Mouse (Mus musculus): ENCODE data around the gene Scaf1. TPM values are rescaled to one million over a fixed set of nuclear protein-coding genes. Genes with fewer than 3 reads are reported as not detected.

Gene Scaf1
- 32.3 and 44.7 TPM in 2 replicates for polyA plus RNA-seq (2012; rRNA removed)

DNA sequence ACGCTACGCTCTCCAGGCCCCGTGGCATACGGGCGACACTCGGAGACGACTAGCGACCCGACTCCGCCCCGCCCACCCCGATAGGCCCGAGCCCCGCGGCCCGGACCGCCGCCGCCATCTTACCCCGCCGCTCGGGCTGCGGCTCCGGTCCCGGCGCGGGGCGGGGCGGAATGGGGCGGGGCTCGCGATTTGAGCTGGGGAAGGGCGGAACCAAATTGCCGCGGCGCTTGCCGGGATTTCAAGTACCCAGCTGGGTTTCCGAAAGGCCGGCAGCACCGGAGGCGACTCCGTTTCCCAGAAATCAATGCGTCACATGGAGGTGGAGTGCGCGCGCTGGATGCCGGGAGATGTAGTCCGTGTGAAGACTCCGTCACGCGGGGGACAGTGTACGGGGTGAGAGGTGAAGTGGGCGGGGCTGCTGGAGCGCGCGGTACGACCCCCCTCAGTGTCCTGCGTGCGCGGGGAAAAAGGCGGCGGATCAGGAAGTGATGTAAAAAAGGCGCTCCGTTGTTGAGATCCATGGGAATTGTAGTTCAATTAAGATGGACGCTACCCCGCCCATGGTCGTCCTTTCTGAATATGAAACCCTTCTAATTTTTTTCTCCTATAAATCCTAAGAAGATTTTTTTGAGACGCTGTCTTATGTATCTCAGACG lies at the start of gene Scaf1:
Gene Scaf1 (minus strand): TSS at position 407 of the 656 bp plus-strand sequence.
- DNase-seq (ENCODE audit: low read depth, low spot score) = peak; percentile 98
- under 1% methylated on average over 58 of the region's 69 CpGs for WGBS

GRCm38 (mm10) chr7:45062239-45062835 lies 46.2 kb upstream of the Scaf1 start, which contains the start of the genes Nosip and Prrg2:
Nosip (plus strand) TSS chr7:45062429.
Prrg2 (minus strand) TSS chr7:45062677.
- peak; percentile 99 for DNase-seq (ENCODE audit: low read depth, low spot score)
- under 1% methylated on average over 31 of the region's 31 CpGs for WGBS

DNA sequence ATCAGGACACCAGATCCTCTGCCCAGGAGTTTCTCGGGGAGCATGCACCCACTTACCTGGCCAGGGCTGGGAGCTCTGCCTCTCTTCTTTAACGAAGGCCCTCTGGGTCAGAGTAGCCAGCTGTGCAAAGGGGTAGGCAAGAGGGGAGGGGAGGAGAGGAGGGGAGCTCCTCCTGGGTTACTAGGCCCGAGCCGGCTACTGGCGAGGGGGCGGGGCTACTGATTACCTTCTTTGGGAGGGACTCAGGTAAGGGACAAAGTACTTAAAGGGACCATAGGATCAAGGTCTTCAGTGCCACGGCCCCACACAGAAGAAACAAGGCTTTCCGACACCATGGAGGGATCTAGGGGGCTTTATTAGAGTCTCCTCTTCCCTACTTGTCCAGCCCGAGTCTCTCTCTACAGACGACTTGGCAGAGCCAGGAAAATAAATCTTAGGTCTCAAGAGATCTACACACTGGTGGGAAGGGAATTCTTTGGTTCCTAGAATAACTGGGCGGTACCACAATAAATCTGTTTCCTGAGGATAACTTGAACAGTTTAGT lies 45.4 kb upstream of the Scaf1 start:
- 7% methylated on average over 11 of the region's 11 CpGs for WGBS
- DNase-seq (ENCODE audit: low read depth, low spot score) = no peak

- no peak for DNase-seq (ENCODE audit: low read depth, low spot score)
- 86% methylated on average over 6 of the region's 6 CpGs for WGBS
These were observed 44.5 kb upstream of the Scaf1 start for GRCm38 (mm10) chr7:45060632-45061122.

- no peak for DNase-seq (ENCODE audit: low read depth, low spot score)
- 89% methylated on average over 10 of the region's 10 CpGs for WGBS
These were observed 42.7 kb upstream of the Scaf1 start for GRCm38 (mm10) chr7:45058607-45059571.

- DNase-seq (ENCODE audit: low read depth, low spot score) = no peak
These were observed 40.8 kb upstream of the Scaf1 start for GRCm38 (mm10) chr7:45056972-45057348.

DNA sequence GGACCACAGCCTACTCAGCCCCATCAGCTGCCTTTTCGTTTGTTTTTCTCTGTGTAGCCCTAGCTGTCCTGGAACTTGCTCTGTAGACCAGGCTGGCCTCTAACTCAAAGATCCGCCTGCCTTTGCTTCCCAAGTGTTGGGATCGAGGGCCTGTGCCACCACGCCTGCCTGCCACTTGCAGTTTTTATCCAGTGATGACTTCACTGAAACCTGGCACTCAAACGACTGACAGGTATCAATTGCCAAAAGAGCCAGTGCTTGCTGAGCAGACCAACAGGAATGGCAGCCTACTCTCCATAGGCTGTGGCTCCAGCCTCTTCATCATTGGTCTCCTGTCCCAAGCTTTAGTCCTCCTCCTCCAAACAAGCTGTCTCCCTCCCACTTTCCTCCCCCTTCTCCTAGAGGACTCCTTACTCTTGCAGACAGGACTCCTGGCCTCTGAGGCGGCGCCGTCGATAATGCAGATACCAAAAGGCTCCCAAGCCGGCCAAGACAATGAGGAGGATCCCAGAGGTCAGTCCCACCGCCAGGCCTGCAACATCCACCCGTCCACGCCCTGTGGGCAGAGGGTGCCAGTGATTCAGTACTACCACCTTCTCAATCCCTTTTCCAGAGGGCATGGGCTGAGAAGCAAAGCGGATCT lies 40.3 kb upstream of the Scaf1 start:
- DNase-seq (ENCODE audit: low read depth, low spot score) = no peak
- WGBS = 80% methylated on average over 14 of the region's 14 CpGs

DNA sequence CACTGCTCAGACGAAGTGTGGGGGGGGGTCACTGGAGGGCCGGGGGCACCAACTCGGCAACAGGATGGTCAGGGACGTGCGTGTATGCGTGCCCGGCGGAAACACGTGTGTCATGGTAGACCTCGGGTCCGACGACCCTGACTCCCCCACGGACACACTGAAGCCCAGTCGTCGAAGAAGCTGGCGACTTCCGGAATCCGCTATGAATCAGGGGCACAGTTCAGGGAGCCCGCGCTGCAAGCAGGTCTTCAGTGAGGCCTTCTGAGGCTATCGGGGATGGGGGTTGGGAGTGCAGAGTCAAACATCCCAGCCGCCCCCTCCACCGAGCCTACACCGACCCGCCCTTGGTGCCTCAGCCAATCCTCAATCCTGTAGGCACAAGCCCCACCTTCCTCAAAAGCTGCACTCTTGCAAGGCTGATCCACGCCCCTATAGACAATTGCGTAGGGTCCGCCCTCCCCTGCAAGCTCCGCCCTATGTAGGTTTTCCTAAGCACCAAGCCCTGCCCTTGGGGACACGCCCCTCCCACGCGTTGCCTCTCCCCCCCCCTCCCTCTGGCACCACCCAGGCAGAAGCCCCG lies 37.9 kb upstream of the Scaf1 start:
- WGBS = under 1% methylated on average over 33 of the region's 33 CpGs
- DNase-seq (ENCODE audit: low read depth, low spot score) = peak; percentile 91

GRCm38 (mm10) chr7:45053117-45053930 lies 37.2 kb upstream of the Scaf1 start:
- no peak for DNase-seq (ENCODE audit: low read depth, low spot score)

GRCm38 (mm10) chr7:45052862-45053116 lies 36.6 kb upstream of the Scaf1 start, which contains the start of gene Prr12:
Prr12 (minus strand) TSS chr7:45052881.
- 0% methylated on average over 7 of the region's 18 CpGs for WGBS
- no peak for DNase-seq (ENCODE audit: low read depth, low spot score)

More at GRCm38 (mm10) chr7:45053117-45053930, 37.2 kb upstream of the Scaf1 start:
- WGBS = under 1% methylated on average over 44 of the region's 59 CpGs

- under 1% methylated on average over 38 of the region's 38 CpGs for WGBS
- no peak for DNase-seq (ENCODE audit: low read depth, low spot score)
These were observed 36.2 kb upstream of the Scaf1 start for GRCm38 (mm10) chr7:45052181-45052861.

- no peak for DNase-seq (ENCODE audit: low read depth, low spot score)
- 9% methylated on average over 13 of the region's 13 CpGs for WGBS
These were observed 35.4 kb upstream of the Scaf1 start for GRCm38 (mm10) chr7:45051601-45051974.

GRCm38 (mm10) chr7:45050945-45051600 lies 34.9 kb upstream of the Scaf1 start:
- WGBS = 33% methylated on average over 16 of the region's 16 CpGs
- DNase-seq (ENCODE audit: low read depth, low spot score) = no peak

DNA sequence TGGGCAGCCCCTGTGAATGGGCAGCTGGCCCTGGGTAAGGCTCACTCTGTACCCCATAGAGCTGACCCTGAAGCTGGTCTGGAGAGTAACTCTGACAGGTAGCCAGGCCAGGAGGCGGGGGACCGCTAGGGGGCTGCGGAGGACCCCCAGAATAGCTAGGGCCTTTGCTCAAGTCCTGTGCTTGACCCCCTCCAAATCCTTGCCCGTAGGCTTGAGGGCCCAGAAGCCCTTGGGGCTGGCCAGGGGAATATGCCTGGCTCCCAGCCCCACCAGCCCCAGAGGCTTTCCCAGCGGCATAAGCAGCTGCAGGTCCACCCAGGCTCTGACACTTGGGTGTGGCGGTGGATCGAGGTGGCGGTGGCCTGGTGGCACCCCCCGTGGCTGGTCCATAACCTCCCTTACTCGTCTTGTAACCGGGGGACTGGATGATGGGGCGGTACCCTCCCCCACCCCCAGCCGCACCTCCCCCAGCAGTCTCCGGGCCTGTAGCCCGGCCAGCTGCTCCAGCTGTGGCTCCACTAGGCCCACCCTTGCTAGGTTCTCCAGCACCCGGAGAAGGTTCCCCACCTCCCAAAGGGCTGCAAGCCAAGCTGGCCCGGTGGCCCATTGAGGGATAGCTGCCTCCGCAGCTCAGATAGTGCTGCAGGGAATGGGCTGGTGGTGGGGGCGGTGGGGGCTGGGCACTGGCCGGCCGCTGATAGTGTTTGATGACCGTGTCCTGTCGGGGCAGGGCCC lies 32.9 kb upstream of the Scaf1 start:
- DNase-seq (ENCODE audit: low read depth, low spot score) = no peak
- 87% methylated on average over 23 of the region's 23 CpGs for WGBS

DNA sequence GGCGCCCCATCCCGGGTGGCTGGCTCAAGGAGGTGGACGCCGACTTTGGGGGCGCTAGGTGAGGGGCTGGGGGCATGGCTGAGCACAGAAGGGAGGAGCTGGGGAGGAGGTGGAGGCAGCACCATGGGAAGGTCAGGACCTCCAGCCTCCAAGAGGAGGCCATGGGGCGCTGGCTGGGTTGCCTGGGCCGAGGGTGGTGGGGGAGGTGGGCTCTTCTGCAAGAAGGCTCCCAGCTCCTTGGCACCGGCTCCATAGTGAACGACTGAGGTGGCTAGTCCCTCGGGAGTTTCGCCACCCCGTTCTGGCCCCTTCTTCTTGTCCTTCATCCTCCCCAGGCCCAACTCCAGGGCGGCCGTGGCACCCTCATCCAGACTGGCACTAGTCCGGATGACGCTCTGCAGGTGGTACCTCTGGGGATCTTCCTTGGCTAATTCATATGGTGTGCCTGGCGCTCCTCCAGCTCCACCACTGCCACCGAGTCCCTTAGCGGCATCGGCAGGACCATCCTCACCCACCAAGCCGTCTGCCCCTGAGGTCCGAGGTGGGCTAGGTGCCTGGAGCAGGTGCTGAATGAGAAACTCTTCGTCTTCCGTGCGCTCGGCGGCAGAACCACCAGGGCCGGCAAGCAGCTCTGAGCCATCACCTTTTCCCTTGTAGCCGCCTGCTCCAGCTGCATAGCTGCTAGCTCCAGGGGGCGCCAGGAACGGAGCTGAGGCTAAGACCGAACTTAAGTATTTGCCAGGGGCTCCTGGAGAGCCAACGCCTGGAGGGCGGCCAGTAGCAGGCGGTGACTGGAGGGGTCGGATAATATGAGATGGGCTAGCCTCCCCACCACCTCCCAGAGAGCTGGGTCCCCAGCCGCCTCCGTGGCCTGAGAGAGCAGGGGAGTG lies 32.1 kb upstream of the Scaf1 start:
- DNase-seq (ENCODE audit: low read depth, low spot score) = no peak
- WGBS = 92% methylated on average over 38 of the region's 38 CpGs

DNA sequence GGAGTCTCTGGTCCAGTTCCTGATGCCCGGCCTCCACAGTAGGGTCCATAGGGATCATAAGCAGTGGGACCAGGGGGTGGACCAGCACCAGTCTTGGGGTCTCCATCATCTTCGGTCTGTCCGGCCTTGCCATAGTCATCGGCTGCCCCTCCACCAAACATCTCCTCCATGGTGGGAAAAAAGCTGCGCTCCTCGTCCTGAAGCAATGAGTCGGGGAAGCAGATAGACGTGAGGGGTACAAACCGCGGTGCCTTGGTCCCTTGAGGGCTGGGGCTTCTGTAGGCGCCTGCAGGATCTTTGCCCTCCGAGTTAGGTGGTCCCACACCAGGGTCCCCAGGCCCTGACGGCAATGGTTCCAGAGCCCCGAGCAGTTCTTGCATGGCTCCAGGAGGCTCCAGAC lies 31.3 kb upstream of the Scaf1 start:
- WGBS = 96% methylated on average over 14 of the region's 14 CpGs
- no peak for DNase-seq (ENCODE audit: low read depth, low spot score)
